Mouse (Mus musculus) embryonic facial prominence, embryonic 10.5 days (tissue): ENCODE results near the gene Hist1h1d. TPM values are rescaled to one million over a fixed set of nuclear protein-coding genes. Genes with fewer than 3 reads are reported as not detected.
"Not testable (repeated sequence)": the region's sequence is repeated elsewhere in the genome, so short reads cannot be mapped to it uniquely, and the experiment has no call there.

Source experiments
- DNase-seq: peaks from one replicate; pipeline ENCODE4 v3.0.0-alpha.2; 2017; ENCODE audit warnings: low spot score
- H3K27ac ChIP-seq: fragments of 300-500 bp; sonication (generic); replicated peaks from 2 replicates; pipeline ENCODE4 v1.5.1; 2016; ENCODE audit warnings: mild to moderate bottlenecking
- H3K27me3 ChIP-seq: fragments of 300-500 bp; sonication (generic); replicated peaks from 2 replicates; pipeline ENCODE4 v1.6.1; 2016; ENCODE audit warnings: low read depth, mild to moderate bottlenecking; ENCODE audit not compliant: poor library complexity, severe bottlenecking
- H3K36me3 ChIP-seq: fragments of 300-500 bp; sonication (generic); replicated peaks from 2 replicates; pipeline ENCODE4 v1.6.1; 2016; ENCODE audit warnings: mild to moderate bottlenecking, moderate library complexity
- H3K4me1 ChIP-seq: fragments of 300-500 bp; sonication (generic); 2 replicates; pipeline ENCODE4 v1.6.1; 2016
- H3K4me3 ChIP-seq: fragments of 300-500 bp; sonication (generic); 2 replicates; pipeline ENCODE4 v1.5.1; 2016; ENCODE audit warnings: mild to moderate bottlenecking, moderate library complexity
- H3K9me3 ChIP-seq: fragments of 300-500 bp; sonication (generic); 2 replicates; pipeline ENCODE4 v1.6.1; 2016; ENCODE audit warnings: mild to moderate bottlenecking
- WGBS: fragments of 180-500 bp; shearing (Covaris S2); methylation state at CpG from one replicate; pipeline ENCODE4 v1.1.7; 2016; 5-methylcytosine and 5-hydroxymethylcytosine counted together
- polyA plus RNA-seq: library from polyadenylated mRNA; unstranded; fragments of >200 nt; fragmentation: Nextera tagmentation; extraction: Ambion mirVana; gene quantifications from 2 replicates; pipeline ENCODE4 v1.2.1, GENCODE M21; 2016

Gene Hist1h1d
- polyA plus RNA-seq, 1 experiment from 2014 or later = 0.60 TPM

DNA sequence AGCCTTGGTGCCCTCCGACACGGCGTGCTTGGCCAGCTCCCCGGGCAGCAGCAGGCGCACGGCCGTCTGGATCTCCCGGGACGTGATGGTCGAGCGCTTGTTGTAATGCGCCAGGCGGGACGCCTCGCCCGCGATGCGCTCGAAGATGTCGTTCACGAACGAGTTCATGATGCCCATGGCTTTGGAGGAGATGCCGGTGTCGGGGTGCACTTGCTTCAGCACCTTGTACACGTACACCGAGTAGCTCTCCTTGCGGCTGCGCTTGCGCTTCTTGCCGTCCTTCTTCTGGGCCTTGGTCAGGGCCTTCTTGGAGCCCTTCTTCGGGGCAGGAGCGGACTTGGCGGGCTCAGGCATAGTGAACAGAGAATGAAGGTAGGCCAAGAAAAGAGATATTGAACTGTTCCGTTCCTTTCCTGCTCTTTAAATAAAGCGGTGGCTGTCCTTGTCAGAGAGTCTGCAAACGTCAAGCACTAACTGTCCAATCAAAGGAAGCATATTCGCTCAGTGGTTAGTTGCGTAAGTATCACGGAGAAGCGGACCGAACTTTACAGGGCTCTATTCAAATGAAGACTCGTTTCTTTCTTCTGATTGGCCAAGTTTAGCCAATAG lies 10.0 kb upstream of the Hist1h1d start, which contains the start of gene Hist1h2bh:
Gene Hist1h2bh (minus strand): TSS at position 394 of the 609 bp plus-strand sequence.
- not testable (repeated sequence) for H3K9me3 ChIP-seq, H3K36me3 ChIP-seq, H3K27me3 ChIP-seq
- peak; percentile 80 for DNase-seq
- peak within 1 kb of the TSS; percentile 62 for H3K4me3 ChIP-seq
- peak within 1 kb of the TSS; percentile 94 for H3K27ac ChIP-seq
- peaks cover 19% of the 10 kb centered on the region for H3K4me1 ChIP-seq
- under 1% methylated on average over 42 of the region's 42 CpGs for WGBS

DNA sequence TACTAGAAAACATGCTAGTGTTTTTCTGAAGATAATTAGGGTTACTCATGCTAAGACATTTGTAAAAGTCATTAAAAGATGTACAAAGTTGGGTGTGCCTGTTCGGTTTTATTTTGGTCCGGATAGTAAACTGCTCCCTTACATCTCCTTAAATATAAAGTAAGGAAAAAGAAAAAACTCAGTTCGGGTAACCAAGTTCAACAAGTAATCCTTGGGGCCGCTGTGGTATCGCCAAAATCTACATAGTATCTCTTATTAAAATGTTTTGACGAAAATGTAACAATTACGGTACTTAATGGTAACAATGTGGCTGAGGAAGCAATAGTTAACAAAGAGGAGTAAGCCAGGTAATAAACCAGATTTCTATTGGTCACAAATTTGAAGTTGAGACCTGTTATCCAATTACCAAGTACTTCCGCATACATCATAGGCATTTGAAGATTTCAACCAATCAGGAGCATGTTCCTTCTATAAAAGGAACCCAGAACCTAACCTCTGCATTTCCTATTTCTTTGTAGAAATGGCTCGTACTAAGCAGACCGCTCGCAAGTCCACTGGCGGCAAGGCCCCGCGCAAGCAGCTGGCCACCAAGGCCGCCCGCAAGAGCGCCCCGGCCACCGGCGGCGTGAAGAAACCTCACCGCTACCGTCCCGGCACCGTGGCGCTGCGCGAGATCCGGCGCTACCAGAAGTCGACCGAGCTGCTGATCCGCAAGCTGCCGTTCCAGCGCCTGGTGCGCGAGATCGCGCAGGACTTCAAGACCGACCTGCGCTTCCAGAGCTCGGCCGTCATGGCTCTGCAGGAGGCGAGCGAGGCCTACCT lies 8.9 kb upstream of the Hist1h1d start, which contains the start of gene Hist1h3f:
Gene Hist1h3f (plus strand): TSS at position 88 of the 822 bp plus-strand sequence.
- H3K36me3 ChIP-seq = no peaks in the 10 kb centered on the region
- DNase-seq = peak; percentile 62
- H3K4me3 ChIP-seq = peak within 1 kb of the TSS; percentile 62
- no peaks in the 10 kb centered on the region for H3K9me3 ChIP-seq
- H3K4me1 ChIP-seq = peaks cover 20% of the 10 kb centered on the region
- under 1% methylated on average over 29 of the region's 45 CpGs for WGBS
- H3K27me3 ChIP-seq = no peaks in the 10 kb centered on the region
- peak within 1 kb of the TSS; percentile 94 for H3K27ac ChIP-seq

DNA sequence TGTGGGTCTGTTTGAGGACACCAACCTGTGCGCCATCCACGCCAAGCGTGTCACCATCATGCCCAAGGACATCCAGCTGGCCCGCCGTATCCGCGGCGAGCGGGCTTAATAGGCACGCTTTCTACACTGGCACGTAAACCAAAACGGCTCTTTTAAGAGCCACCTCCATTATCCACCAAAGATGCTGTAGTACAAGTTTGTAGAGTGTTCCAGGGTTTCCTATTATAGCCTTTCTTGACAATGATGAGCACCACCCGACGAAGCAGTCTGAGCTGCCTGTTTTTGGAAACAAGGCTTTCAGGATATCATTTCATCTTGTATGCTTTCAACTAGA lies 8.3 kb upstream of the Hist1h1d start:
- peak overlapping the region; percentile 62 for H3K4me3 ChIP-seq
- H3K4me1 ChIP-seq = peaks cover 20% of the 10 kb centered on the region
- H3K36me3 ChIP-seq, H3K27me3 ChIP-seq, H3K9me3 ChIP-seq, DNase-seq: not testable (repeated sequence)
- peak overlapping the region; percentile 94 for H3K27ac ChIP-seq
- WGBS = 0% methylated on average over 14 of the region's 14 CpGs

DNA sequence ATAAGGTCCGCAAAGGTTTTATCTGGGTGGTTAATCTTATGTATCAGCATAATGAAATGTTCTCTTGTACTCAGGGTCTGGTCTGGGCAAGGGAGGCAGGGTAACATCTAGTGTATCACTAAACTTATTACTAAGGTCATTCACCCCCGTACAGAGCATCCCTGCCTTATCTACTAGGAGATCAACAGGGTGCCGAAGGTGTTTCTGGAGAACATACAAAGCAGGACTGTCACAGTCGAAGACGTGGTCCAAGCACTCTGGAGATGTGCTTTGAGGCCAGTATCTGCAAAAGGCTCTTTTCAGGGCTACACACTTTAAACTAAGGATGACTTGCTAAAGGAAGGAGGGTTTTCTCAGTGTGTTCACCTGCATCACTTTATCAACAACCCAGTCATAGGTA lies 6.4 kb upstream of the Hist1h1d start:
- Histone ChIP-seq H3K4me1 (peaks cover 25% of the 10 kb centered on the region), H3K4me3 (0 out of 2 replicates have a peak overlapping the region, but pooled peaks have one; percentile 3), H3K36me3 (no peaks in the 10 kb centered on the region), H3K27ac (peak overlapping the region; percentile 75), H3K27me3 (no peaks in the 10 kb centered on the region), H3K9me3 (no peaks in the 10 kb centered on the region)
- DNase-seq = no peak
- 77% methylated on average over 5 of the region's 5 CpGs for WGBS

DNA sequence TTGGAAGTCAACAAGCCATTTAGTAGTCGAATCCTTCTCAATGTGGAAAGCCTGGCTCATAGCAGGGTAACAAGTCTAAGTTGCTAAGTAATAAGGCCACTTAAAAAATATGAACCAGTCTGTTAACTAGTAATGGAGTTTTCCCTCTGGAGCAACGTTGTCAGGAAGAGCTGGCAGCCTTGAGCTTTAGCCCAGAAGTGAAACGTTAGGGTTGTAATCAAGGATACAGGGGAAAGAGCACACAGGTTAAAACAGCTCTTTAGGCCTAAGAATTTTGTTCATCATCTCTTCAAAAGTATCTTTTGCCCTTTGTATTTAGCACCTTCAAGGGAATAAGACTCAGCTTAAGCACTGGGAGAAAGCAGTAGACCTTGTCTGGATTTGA lies 2.3 kb upstream of the Hist1h1d start:
- H3K9me3 ChIP-seq = no peaks in the 10 kb centered on the region
- peaks cover 35% of the 10 kb centered on the region for H3K4me1 ChIP-seq
- WGBS = 12% methylated on average over 3 of the region's 3 CpGs
- DNase-seq = peak; percentile 34
- no peaks in the 10 kb centered on the region for H3K27me3 ChIP-seq
- H3K36me3 ChIP-seq = no peaks in the 10 kb centered on the region
- peak overlapping the region; percentile 59 for H3K4me3 ChIP-seq
- peak overlapping the region; percentile 96 for H3K27ac ChIP-seq

DNA sequence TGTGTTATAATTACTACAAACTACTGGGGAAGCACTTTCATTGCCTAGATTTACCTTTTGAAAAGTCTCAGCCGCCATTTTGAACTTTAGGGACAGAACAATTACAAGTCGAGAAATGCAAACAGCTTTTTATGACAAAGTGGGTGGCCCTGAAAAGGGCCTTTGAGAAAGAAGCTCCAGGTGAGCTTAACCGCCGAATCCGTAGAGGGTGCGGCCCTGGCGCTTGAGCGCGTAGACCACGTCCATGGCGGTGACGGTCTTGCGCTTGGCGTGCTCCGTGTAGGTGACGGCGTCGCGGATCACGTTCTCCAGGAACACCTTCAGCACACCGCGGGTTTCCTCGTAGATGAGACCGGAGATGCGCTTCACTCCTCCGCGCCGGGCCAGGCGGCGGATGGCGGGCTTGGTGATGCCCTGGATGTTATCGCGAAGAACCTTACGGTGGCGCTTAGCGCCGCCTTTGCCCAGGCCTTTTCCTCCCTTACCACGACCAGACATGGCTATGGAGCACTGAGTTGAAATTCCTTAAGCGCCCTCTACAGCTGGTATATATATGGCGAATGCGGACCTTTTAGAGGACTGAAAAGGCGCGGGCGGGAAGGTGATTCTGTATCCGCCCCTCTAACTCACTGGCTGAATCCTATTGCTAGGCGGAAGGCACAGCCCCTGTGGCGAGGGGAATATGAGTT lies 1.8 kb upstream of the Hist1h1d start, which contains the start of gene Hist1h4f:
Gene Hist1h4f (minus strand): TSS at position 503 of the 689 bp plus-strand sequence.
- peak within 1 kb of the TSS; percentile 59 for H3K4me3 ChIP-seq
- H3K27ac ChIP-seq = peak within 1 kb of the TSS; percentile 96
- peaks cover 31% of the 10 kb centered on the region for H3K4me1 ChIP-seq
- not testable (repeated sequence) for H3K27me3 ChIP-seq, H3K9me3 ChIP-seq, H3K36me3 ChIP-seq
- WGBS = under 1% methylated on average over 47 of the region's 47 CpGs
- DNase-seq = peak; percentile 93

DNA sequence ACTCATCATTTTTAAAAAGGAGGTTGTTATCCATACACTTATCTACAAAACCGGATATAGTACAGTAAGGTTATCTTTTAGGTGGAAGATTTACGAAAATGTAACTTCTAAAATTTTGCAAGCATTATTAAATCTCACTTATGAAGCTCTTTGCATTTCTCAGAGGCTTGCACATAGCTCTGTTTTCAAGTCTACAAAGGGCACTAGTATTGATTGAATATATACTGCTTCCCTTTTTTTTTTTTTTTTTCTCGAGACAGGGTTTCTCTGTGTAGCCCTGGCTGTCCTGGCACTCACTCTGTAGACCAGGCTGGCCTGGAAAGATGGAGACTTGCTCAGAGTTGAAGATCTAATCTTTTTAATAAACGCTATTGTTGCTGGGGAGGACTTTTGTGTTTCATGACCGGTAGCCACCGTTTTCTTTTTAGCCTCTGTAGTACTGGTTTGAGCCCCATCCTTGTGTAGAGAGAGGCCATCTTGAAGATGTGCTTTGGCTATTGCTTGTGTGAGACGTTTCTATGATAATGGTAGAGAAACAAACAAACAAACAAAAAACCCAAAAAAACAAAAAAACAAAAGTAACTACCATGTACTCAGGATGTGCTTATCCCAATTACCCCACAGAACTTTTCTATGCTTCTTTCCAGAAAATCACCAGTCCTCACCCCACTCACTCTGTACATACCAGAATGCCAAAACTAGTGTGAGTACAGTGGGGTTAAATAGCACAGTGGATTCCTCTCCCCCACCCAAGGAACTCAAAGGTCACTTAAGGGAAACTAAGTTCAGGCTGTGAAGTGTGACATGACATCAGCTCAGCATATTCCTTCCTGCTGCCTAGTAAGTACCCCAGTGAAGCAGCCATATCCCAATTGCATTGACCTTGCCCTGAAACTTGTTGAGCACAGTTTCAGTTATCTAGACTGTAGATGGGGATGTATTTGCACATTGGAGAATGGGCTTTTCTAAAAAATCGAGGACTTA lies 839 bp upstream of the Hist1h1d start:
- no peaks in the 10 kb centered on the region for H3K9me3 ChIP-seq
- WGBS = 61% methylated on average over 8 of the region's 8 CpGs
- DNase-seq = no peak
- no peaks in the 10 kb centered on the region for H3K27me3 ChIP-seq
- H3K4me3 ChIP-seq = peak overlapping the region; percentile 59
- peaks cover 32% of the 10 kb centered on the region for H3K4me1 ChIP-seq
- H3K36me3 ChIP-seq = no peaks in the 10 kb centered on the region
- H3K27ac ChIP-seq = peak overlapping the region; percentile 96

DNA sequence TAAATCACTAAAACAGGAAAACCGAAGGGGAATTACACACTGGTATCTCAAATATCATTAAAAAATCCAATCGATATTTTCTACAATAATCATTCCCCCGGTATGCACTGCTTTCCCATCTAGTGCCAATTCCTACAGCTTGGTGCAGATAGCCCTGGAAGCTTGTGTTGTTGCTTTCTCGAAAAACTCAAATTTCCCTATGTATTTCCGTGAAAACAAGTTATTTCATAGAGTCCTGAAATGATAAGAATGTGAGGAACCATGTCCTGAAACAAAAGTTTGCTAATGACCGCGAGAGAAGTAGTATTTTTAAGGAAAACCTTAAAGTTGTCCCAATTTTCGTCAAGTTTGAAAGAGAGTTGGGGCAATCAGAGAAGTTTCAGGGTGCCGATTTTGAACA lies 1.3 kb downstream of the Hist1h1d start:
- DNase-seq = no peak
- Histone ChIP-seq H3K27ac (peak overlapping the region; percentile 96), H3K9me3 (no peaks in the 10 kb centered on the region), H3K27me3 (no peaks in the 10 kb centered on the region), H3K36me3 (no peaks in the 10 kb centered on the region), H3K4me1 (peaks cover 28% of the 10 kb centered on the region), H3K4me3 (peak overlapping the region; percentile 69)
- 25% methylated on average over 9 of the region's 9 CpGs for WGBS

DNA sequence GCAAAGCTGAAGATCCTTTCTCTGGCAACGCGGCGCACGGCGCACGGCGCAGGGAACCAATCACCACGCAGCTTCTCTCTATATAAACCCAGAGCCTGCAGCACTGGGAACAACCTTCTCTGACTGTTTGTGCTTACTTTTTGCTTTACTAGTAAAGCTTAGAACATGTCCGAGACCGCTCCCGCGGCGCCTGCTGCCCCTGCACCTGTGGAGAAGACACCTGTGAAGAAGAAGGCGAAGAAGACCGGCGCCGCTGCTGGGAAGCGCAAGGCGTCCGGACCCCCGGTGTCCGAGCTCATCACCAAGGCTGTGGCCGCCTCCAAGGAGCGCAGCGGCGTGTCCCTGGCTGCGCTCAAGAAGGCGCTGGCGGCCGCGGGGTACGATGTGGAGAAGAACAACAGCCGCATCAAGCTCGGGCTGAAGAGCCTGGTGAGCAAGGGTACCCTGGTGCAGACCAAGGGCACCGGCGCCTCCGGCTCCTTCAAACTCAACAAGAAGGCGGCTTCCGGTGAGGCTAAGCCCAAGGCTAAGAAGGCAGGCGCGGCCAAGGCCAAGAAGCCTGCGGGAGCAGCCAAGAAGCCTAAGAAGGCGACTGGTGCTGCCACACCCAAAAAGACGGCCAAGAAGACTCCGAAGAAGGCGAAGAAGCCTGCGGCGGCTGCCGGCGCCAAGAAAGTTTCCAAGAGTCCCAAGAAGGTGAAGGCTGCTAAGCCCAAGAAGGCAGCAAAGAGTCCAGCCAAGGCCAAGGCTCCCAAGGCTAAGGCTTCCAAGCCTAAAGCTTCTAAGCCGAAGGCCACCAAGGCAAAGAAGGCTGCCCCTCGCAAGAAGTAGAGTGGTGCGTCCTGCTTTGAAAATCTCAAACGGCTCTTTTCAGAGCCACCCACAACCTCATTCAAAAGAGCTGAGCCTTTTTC lies 2.1 kb downstream of the Hist1h1d start:
- Histone ChIP-seq H3K9me3 (no peaks in the 10 kb centered on the region), H3K27ac (peak overlapping the region; percentile 96), H3K4me3 (peak overlapping the region; percentile 69), H3K27me3 (no peaks in the 10 kb centered on the region), H3K36me3 (no peaks in the 10 kb centered on the region), H3K4me1 (peaks cover 28% of the 10 kb centered on the region)
- WGBS = under 1% methylated on average over 54 of the region's 54 CpGs
- peak; percentile 89 for DNase-seq

DNA sequence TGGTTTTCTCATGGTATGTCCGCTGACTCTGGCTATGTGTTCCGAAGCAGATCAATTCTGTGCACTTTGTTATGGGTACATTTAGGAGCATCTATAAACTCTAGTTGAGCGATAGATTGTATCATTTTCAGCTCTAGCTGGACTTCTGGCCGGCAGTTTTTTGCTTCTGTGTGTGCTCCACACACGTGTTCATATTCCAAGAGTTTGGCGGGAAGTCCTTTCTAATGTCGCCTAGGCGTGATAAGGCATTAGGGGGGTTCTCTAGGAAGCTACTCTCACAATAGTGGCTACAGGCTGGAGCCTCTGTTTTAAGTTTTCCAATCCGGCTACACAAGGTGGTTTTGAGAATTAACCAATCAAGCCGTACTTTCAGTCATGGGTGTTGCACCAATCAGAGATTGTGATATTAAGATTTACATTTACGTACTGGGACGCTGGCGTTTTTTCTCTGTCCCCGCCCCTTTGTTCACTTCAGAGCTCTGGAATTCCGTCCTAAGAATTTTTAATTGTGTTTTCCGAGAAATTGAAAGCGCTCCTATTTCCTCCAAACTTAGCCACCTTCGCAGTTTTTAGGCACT lies 2.9 kb downstream of the Hist1h1d start:
- under 1% methylated on average over 18 of the region's 18 CpGs for WGBS
- peaks cover 25% of the 10 kb centered on the region for H3K4me1 ChIP-seq
- H3K9me3 ChIP-seq = no peaks in the 10 kb centered on the region
- peak overlapping the region; percentile 69 for H3K4me3 ChIP-seq
- peak overlapping the region; percentile 96 for H3K27ac ChIP-seq
- DNase-seq = peak; percentile 79
- no peaks in the 10 kb centered on the region for H3K27me3 ChIP-seq
- no peaks in the 10 kb centered on the region for H3K36me3 ChIP-seq

DNA sequence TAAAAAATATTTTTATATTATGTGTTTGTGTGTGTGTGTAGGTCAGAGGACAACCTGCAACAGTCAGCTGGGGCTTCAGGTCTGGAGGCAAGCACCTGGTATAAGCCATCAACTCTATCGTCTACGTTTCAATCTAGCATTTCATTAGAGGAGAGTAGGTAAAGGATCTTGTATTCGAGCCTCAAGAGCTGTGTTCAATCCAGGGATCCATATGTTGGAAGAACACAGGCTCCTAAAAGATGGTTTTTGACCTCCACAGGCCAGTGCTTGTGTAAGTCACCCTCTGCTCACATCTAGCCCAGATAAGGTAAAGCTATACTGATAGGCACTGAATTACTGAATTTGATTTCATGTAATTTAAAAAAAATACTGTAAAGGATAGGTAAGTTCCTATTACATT lies 3.8 kb downstream of the Hist1h1d start:
- Histone ChIP-seq H3K4me1 (peaks cover 22% of the 10 kb centered on the region), H3K4me3 (peak overlapping the region; percentile 69), H3K36me3 (no peaks in the 10 kb centered on the region), H3K27ac (peak overlapping the region; percentile 96), H3K9me3 (no peaks in the 10 kb centered on the region), H3K27me3 (no peaks in the 10 kb centered on the region)
- WGBS = 65% methylated on average over 3 of the region's 3 CpGs
- DNase-seq = no peak
